11 mouse cellular contexts compared by ENCODE assay signal in genomic region chr1:179013021-179013420, GRCm38 (mm10).
"Had no signal": no experiment of that assay in that cellular context is flagged by ENCODE, and none has a peak within 500 bp of the region (broad histone marks: within the 10 kb centered on the region; RNA-seq: fewer than 3 reads in every experiment).

No protein-coding gene starts in this region.

- H3K9me3 ChIP-seq: hindbrain, embryonic 13.5 days; hindbrain, embryonic 15.5 days; kidney, embryonic 15.5 days; limb, embryonic 13.5 days; limb, embryonic 15.5 days; liver, embryonic 12.5 days had no signal

- H3K27me3 ChIP-seq: hindbrain, embryonic 13.5 days; hindbrain, embryonic 15.5 days; kidney, embryonic 15.5 days; limb, embryonic 13.5 days; limb, embryonic 15.5 days; liver, embryonic 12.5 days had no signal

- ATAC-seq: intestine, embryonic 16.5 days; liver, embryonic 12.5 days had no signal

- H3K4me1 ChIP-seq: hindbrain, embryonic 13.5 days; kidney, embryonic 15.5 days had no signal

- H3K9ac ChIP-seq: hindbrain, embryonic 13.5 days; hindbrain, embryonic 15.5 days; kidney, embryonic 15.5 days; limb, embryonic 13.5 days; limb, embryonic 15.5 days; liver, embryonic 12.5 days; liver, embryonic 14.5 days had no signal

- H3K4me2 ChIP-seq: heart, embryonic 11.5 days; hindbrain, embryonic 13.5 days; hindbrain, embryonic 15.5 days; kidney, embryonic 15.5 days; limb, embryonic 13.5 days; limb, embryonic 15.5 days; liver, embryonic 12.5 days had no signal

- H3K36me3 ChIP-seq: hindbrain, embryonic 13.5 days; hindbrain, embryonic 15.5 days; kidney, embryonic 15.5 days; limb, embryonic 13.5 days; limb, embryonic 15.5 days; liver, embryonic 12.5 days had no signal

- H3K4me3 ChIP-seq: hindbrain, embryonic 13.5 days; hindbrain, embryonic 15.5 days; kidney, embryonic 15.5 days; limb, embryonic 13.5 days; limb, embryonic 15.5 days; liver, embryonic 12.5 days had no signal

- H3K27ac ChIP-seq: hindbrain, embryonic 13.5 days; hindbrain, embryonic 15.5 days; hindbrain, postnatal 0 days; kidney, embryonic 15.5 days; kidney, postnatal 0 days; limb, embryonic 13.5 days; limb, embryonic 15.5 days; liver, embryonic 12.5 days; liver, embryonic 14.5 days had no signal
